Mouse (Mus musculus): ENCODE data around the gene Zdhhc8.

Gene Zdhhc8

DNA sequence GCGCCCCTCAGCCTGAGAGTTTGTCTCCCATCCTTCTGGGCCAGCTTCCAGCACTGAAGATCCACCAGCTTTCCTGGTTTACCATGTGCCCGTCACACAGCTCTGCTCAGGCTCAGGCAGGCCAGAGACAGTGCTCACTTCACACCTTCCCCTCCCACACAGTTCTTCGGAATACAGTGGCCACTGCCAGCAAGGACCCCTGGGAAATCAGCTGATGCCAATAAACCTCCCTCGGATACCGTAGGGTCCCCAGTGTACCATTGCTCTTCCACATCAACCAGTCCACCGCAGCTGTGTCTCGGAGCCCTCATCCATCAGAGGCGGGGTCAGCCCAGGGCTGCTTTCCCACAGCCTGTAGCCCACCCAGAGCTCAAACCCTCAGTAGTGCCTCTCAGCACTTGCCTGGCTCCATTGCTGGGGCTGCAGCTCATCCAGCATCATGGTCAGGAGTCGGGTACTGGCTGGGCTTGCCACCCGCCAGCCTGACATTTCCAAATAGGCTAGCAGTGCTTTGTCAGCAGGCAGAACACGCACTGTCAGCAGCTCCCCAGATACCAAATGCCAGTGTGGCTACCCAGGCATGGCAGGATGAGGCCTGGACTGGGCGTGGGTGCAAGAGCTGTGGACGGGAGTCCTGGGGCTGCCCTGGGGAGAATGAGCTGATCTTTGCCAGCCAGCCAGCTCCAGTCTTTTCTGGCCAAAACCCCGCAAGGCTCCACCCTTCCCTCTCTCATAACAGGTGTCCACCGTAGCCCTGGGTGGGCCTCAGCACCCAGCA, 40.5 kb downstream of the Zdhhc8 start:
- no peak for DNase-seq

DNA sequence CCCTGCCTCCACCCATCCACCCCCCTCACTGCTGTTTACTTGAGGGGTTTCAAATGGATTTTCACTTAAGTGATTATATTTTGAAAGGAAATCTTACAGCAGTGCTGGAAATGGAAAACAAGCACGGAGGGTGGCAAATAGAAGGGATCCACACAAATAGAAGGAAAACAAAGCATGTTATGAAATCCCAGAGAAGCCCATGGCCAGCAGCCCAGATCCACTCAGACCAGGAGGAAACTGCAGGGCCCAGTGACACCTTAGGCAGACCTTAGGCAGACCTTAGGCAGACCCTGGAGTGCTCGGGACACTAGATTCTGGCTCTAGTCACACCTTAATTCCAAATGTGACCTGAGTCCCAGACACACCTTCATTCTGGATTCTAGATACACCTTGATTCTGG, 43.9 kb downstream of the Zdhhc8 start:
- DNase-seq: no peak

- DNase-seq: no peak
Observed at GRCm38 (mm10) chr16:18187221-18187620, 47.7 kb downstream of the Zdhhc8 start.

DNA sequence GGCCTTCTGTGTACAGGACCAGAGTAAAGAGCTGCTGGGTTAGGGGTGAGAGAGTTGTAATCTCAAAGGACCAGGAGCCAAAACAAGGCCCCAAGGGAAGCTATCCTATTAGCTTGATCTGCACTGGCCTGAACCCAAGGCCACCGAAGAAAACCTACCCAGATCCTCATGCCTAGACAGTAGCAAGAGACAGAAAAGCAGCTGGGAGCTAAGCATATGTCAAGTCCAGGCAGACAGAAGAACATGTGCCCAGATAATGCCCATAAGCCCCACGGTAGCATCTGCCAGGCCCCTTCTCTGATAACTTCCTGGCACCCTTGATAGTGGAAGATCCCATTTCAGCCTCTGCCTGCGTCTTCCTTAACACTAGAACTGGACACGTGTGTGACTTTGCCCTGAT, 48.1 kb downstream of the Zdhhc8 start:
- no peak for DNase-seq

- DNase-seq: no peak
Observed at GRCm38 (mm10) chr16:18185715-18186449, 49.1 kb downstream of the Zdhhc8 start.

GRCm38 (mm10) chr16:18182766-18183165, 52.2 kb downstream of the Zdhhc8 start:
- DNase-seq: no peak

- DNase-seq: no peak
Observed at GRCm38 (mm10) chr16:18181398-18181797, 53.5 kb downstream of the Zdhhc8 start.

DNA sequence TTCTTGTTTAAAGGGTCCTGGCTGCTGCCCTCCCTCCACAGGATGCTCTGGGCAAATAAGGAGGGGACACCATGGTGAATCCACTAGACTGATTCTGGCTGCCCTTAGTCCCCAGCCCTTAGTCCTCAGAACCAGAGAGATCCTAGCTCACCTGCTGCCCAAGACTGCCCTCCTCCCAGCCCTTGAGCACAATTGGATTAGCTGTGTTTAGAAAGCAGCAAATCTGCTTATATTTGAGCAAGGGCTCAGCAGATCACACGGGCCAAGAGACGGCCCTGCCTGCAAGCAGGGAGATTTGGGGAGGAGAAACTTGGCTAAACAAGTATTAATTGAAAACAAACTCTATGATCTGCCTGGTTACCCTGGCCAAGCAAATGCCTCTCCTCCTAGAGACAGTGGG, 55.3 kb downstream of the Zdhhc8 start:
- DNase-seq: no peak

DNA sequence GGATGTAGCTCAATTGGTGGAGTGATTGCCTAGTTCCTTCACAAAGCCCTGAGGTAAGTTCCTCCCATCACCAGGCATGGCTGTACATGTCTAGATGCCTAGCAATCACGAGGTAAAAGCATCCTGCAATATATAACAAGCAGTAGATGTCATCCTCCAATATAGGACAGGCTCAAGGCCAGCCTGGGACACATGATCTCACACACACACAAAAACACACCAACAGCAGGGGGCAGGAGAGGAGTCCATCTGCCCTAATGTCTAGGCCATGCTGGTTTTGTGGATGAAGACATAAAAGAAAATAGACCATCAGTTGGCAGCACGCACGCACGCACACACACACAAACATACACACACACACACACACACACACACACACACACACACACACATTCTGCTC, 58.2 kb downstream of the Zdhhc8 start:
- no peak for DNase-seq

DNA sequence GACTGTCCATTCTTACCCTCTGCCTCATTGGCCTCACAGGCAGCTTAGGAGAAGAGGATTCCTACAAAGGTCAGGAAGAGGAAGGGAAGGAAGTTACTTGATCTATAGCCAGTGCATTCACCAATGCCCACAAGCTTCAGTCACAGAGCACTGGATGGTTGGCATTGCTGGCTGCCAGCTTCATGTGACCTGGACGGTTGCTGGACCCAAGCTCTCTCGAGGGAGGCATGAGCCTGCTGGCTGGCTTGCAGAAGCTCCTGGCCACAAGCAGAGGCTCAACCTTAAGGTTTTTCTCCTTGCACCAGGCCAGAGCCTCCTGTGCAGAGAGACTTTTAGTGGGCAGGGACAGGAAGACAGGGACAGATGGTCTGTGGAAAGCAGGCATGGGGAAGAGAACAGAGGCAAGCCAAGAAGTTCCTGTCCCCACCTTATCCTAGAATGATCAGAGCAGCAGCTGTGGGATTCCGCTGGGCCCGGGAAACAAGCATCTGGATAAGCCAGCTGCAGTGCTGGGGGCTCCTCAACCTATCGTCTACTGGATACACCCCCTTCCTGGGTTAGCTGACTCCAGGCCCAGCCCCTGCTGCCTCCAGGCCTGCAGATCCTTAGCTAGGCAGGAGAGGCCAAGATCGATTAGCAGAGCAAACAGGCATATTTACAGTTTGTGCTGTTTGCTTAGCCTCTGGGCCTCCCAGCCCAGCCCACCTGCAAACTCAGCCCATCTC, 59.0 kb downstream of the Zdhhc8 start:
- no peak for DNase-seq

- DNase-seq: no peak
Observed at GRCm38 (mm10) chr16:18173788-18174187, 61.1 kb downstream of the Zdhhc8 start.

DNA sequence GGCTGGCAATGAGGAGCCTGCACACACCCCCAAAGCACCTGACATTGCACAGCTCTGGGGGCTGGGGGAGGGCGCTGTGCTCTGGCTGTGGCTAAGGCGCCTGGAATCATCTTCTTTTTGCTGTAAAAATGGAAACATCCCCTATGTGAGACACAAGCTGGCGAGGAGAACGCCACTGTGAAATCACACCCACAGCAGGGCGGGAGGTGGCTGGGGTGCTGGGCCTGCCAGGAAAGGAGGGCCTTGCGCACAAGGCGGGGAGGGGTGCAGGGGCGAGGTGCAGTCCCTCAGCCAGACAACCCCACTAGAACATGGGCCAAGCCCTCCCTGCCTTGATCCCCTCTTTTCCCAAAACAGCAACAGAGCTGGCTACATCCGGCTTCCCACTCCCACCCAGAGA, 61.7 kb downstream of the Zdhhc8 start:
- no peak for DNase-seq

DNA sequence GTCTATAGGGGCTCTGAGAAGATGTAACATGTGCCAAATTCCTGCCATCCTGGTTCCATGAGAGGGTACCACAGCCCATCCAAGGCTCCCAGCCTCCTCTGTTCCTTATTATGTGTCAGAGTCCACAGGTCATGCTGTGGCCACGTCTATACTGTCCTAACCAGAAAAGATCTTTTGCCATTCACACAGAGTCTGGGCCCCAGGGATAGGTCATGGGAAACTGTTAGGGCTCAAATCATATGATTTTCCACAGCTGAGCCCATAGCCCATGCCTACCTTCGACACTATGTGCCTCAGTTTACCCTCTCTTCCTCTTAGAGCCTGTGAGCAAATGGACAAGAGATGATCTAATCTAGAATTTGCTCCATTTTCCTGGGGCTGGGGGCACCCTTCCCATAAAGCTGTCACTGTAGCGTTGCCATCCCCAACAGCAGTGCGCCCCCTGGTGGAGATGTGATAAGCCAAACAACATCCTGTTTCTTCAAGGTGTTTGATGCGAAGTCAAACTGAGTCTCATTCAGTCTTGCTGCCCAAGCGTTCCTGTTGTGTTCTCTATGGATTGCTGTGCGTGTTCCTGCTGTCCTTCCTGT, 62.6 kb downstream of the Zdhhc8 start:
- peak; percentile 48 to 49 for DNase-seq
